In the genomic region with DNA sequence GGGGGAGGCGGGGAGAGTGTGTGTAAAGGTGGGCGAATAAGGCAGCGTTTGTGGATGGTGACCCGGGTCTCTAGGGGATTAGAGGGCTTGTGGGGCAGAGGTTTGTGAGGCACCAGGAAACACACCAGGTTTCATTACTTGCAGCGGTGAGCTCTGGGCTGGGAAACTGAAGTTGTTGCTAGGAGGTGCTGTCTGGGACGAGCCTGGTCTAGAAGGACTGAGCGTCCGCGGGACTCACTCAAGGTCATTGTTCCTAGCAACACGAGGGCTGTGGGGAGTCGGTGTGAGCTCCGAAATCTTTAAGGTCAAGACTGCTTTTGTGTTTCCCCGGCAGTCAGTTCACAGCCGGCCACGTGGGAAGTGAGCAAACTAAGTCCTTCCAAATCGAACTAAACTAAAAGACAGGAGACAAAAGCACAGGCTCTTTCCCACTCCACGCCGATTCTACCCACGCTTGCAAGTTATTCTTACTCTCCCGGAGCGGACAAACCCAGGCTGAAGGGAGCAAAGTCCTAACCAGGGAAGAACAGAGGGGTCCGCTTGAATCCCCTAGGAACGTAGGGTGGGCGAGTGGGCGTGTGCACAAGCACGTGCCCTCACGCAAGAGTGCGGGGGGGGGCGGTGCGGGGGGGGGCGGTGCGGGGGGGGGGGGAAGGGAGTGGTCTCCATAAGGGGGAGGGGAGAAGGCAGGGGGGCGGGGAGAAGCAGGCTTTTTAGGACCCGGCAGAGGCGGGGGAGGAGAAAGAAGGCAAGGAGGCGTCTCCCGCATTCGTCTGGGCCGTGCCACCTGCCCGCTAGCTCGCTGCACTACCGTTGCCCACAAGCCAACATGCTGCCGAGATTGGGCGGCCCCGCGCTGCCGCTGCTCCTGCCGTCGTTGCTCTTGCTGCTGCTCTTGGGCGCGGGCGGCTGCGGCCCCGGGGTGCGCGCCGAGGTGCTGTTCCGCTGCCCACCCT, we compare ENCODE assay signal across 9 mouse cellular contexts. TPM values are rescaled to one million over a fixed set of nuclear protein-coding genes. Genes with fewer than 3 reads are reported as not detected.
DNase-seq lines count a peak whose midpoint lies in the region; ATAC-seq and TF ChIP-seq lines count a peak whose summit lies in the region.
"Had no signal": no experiment of that assay in that cellular context is flagged by ENCODE, and none has a peak within 500 bp of the region (broad histone marks: within the 10 kb centered on the region; RNA-seq: fewer than 3 reads in every experiment).

A gene (plus strand): TSS at position 753 of the 956 bp plus-strand sequence.

- H3K9me3 ChIP-seq in liver, embryonic 15.5 days (replicated peaks): no peaks in the 10 kb centered on the region

- no peaks in the 10 kb centered on the region for H3K4me1 ChIP-seq in heart, adult 2 months (ENCODE audit: control insufficient read depth, insufficient read depth, low read length)
- H3K4me1 ChIP-seq in liver, embryonic 15.5 days (replicated peaks): no peaks in the 10 kb centered on the region

- H3K4me2 ChIP-seq in liver, embryonic 15.5 days: peak within 1 kb of the TSS; percentile 69

- H3K27ac ChIP-seq in heart, adult 2 months: no peak within 1 kb of the TSS
- H3K27ac ChIP-seq in liver, embryonic 15.5 days (replicated peaks): no peak within 1 kb of the TSS

- TF ChIP-seq EP300 in heart, adult 2 months (IDR thresholded peaks at IDR 0.05; ENCODE audit: insufficient read depth, low read depth, low read length): no peak

- TF ChIP-seq CTCF in heart, adult 2 months (IDR thresholded peaks at IDR 0.05): no peak

- intact Hi-C loops in heart, adult 2 months (cut with DNase I): no loop called here

- peaks cover 11% of the 10 kb centered on the region for H3K27me3 ChIP-seq in heart, adult 2 months (ENCODE audit: control insufficient read depth, insufficient read depth, low read length)
- peaks cover 68% of the 10 kb centered on the region for H3K27me3 ChIP-seq in liver, embryonic 15.5 days

- no peaks in the 10 kb centered on the region for H3K36me3 ChIP-seq in heart, adult 2 months (ENCODE audit: control insufficient read depth, insufficient read depth, low read length)
- no peaks in the 10 kb centered on the region for H3K36me3 ChIP-seq in liver, embryonic 15.5 days (replicated peaks)

- TF ChIP-seq POLR2A in heart, adult 2 months (IDR thresholded peaks at IDR 0.05; ENCODE audit: insufficient read depth, low read depth, low read length): no peak

- DNase-seq in heart, adult 2 months: no peak
- no peak for DNase-seq in heart, adult 9 months (ENCODE audit: low spot score in 2 of 2)
- DNase-seq in adrenal gland, postnatal 4 days (ENCODE audit: low spot score in 2 of 2): no peak
- DNase-seq in frontal cortex, adult 2 months (ENCODE audit: extremely low spot score in 1 of 2, low spot score in 1 of 2): peak in 1 of 2 experiments; percentile 24
- DNase-seq in kidney, postnatal 14 days: peak; percentile 50
- DNase-seq in right cerebral cortex, adult 18-20 months: peak; percentile 24
- DNase-seq in gastrocnemius, postnatal 25 days: no peak

- 5% methylated on average over 54 of the region's 58 CpGs for WGBS in heart, adult 2 months
- 1% methylated on average over 50 of the region's 58 CpGs for WGBS in liver, embryonic 15.5 days (ENCODE audit: insufficient replicate concordance)

- H3K79me2 ChIP-seq in heart, adult 2 months (replicated peaks; ENCODE audit: control insufficient read depth, insufficient read depth, low read length): no peaks in the 10 kb centered on the region

- H3K9ac ChIP-seq in heart, adult 2 months (ENCODE audit: low read depth, low read length): no peak within 1 kb of the TSS
- no peak within 1 kb of the TSS for H3K9ac ChIP-seq in liver, embryonic 15.5 days

- no peak for ATAC-seq in liver, embryonic 15.5 days (ENCODE audit: insufficient read depth)

- H3K4me3 ChIP-seq in heart, adult 2 months: peak within 1 kb of the TSS; percentile 36
- H3K4me3 ChIP-seq in liver, embryonic 15.5 days (replicated peaks): peak within 1 kb of the TSS; percentile 44

RNA-seq across cellular contexts. Expression of the gene that starts here (rescaled TPM):
- under 1 TPM in 1 of 2 experiments, not detected in 1; 0.30 TPM for total RNA-seq in heart, adult 2 months (2021)
- 0.41 and 2.6 TPM in 2 replicates for polyA plus RNA-seq in heart, adult 2 months (2012; rRNA removed)
- total RNA-seq in adrenal gland, postnatal 4 days (2021): 100 to 1,000 TPM in 1 of 2 experiments, 10 to 100 TPM in 1; 26.7 to 306 TPM
- polyA plus RNA-seq in frontal cortex, adult 2 months (2012; rRNA removed): 122 and 133 TPM in 2 replicates
- 8.7 and 16.4 TPM in 2 replicates for polyA plus RNA-seq in liver, embryonic 15.5 days (2015; fragmentation: Nextera tagmentation; extraction: Ambion mirVana)
- total RNA-seq in gastrocnemius, postnatal 25 days (2021): 1 to 10 TPM in 1 of 2 experiments, under 1 TPM in 1; 0.38 to 2.8 TPM
- total RNA-seq: MEL had no signal

Comparison
In these comparisons a context has a peak if more than half of its experiments do, and no peak if none do; other contexts are left out.
1. RNA of the gene that starts here (total RNA-seq): 26.7 to 306 TPM in adrenal gland, postnatal 4 days; 0.38 to 2.8 TPM in gastrocnemius, postnatal 25 days and 0.30 TPM in heart, adult 2 months; every median in the first group is over 4 times any median in the second.
2. DNase-seq: peak in kidney, postnatal 14 days (single experiment) and right cerebral cortex, adult 18-20 months (single experiment); none in heart, adult 2 months (0 of 2), heart, adult 9 months (0 of 2), adrenal gland, postnatal 4 days (0 of 2) and gastrocnemius, postnatal 25 days (single experiment).